ENCODE assay signal across 16 mouse cellular contexts in the genomic region with DNA sequence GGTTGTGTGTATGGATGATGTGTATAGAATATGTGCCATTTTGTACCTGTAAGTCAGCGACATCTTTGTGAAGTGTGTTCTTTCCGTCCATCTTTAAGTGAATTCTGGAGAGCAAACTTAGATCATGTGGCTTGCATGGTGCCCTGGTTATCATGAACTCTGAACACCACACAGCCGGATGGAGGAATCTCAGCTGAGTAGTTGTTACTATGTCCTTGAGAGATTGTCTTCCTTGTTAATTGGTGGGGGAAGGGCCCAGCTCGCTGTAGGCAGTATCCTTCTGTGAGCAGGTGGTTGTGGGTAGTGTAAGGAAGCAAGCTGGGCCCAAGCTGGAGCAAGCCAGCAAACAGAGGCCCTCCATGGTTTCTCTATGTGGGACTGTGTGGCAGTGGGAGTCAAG.
"Had no signal": no experiment of that assay in that cellular context is flagged by ENCODE, and none has a peak within 500 bp of the region (broad histone marks: within the 10 kb centered on the region; RNA-seq: fewer than 3 reads in every experiment).

No protein-coding gene starts in this region.

- ATAC-seq: lung, postnatal 0 days; midbrain, embryonic 13.5 days; midbrain, embryonic 15.5 days had no signal

- H3K4me2 ChIP-seq: lung, embryonic 15.5 days; midbrain, embryonic 11.5 days; midbrain, embryonic 13.5 days; midbrain, embryonic 15.5 days; neural tube, embryonic 12.5 days had no signal

- H3K9me3 ChIP-seq: lung, embryonic 15.5 days; megakaryocyte, embryonic 14.5 days; midbrain, embryonic 13.5 days; midbrain, embryonic 15.5 days; neural tube, embryonic 12.5 days had no signal

- H3K4me3 ChIP-seq: lung, embryonic 15.5 days; megakaryocyte, embryonic 14.5 days; midbrain, embryonic 13.5 days; midbrain, embryonic 15.5 days; neural tube, embryonic 12.5 days had no signal

- H3K36me3 ChIP-seq: lung, embryonic 15.5 days; midbrain, embryonic 13.5 days; midbrain, embryonic 15.5 days; neural tube, embryonic 12.5 days had no signal

- H3K4me1 ChIP-seq: lung, embryonic 15.5 days; megakaryocyte, embryonic 14.5 days had no signal

- H3K27me3 ChIP-seq: lung, embryonic 15.5 days; megakaryocyte, embryonic 14.5 days; neural tube, embryonic 12.5 days had no signal

- H3K9ac ChIP-seq: lung, embryonic 15.5 days; midbrain, embryonic 13.5 days; midbrain, embryonic 15.5 days; neural tube, embryonic 12.5 days had no signal

- H3K27ac ChIP-seq: lung, embryonic 15.5 days; macrophage; midbrain, embryonic 13.5 days; midbrain, embryonic 15.5 days; neural tube, embryonic 12.5 days had no signal

- DNase-seq: lung, adult 2 months; lung, postnatal 14 days; lung, postnatal 36 days; right cerebral cortex, postnatal 14 days; spleen, adult 18-20 months; thymus, adult 18-20 months; thymus, postnatal 14 days; thymus, postnatal 36 days had no signal
